Mouse (Mus musculus): Measurements from ENCODE around the gene Ece1. TPM values are rescaled to one million over a fixed set of nuclear protein-coding genes. Genes with fewer than 3 reads are reported as not detected.

Gene Ece1
- total and polyA plus RNA-seq, 2 experiments from 2014 or later: 23.7 to 36.3 TPM

- DNase-seq (ENCODE audit: low spot score): no peak
These were observed 40.2 kb downstream of the Ece1 start for GRCm38 (mm10) chr4:137902268-137902667.

GRCm38 (mm10) chr4:137902873-137903272, 40.8 kb downstream of the Ece1 start:
- H3K4me2 ChIP-seq (ENCODE audit: low read depth, low read length, poor library complexity, severe bottlenecking): no peak overlapping the region
- no peak overlapping the region for H3K4me3 ChIP-seq (ENCODE audit: low read depth, low read length)
- ATAC-seq (ENCODE audit: low FRiP score): no peak
- whole genome bisulfite sequencing: 51% methylated on average over 7 of the region's 7 CpGs
- no peak overlapping the region for H3K27ac ChIP-seq (ENCODE audit: low read depth, low read length)
- H3K27me3 ChIP-seq (ENCODE audit: insufficient read depth, low read length): no peaks in the 10 kb centered on the region
- no peak overlapping the region; the same call in 1 of the 2 replicates for H3K9ac ChIP-seq (replicated peaks; ENCODE audit: low read length, poor library complexity, severe bottlenecking)
- H3K36me3 ChIP-seq (ENCODE audit: insufficient read depth, low read length): no peaks in the 10 kb centered on the region
- DNase-seq (ENCODE audit: low spot score): no peak
- no peaks in the 10 kb centered on the region for H3K4me1 ChIP-seq (ENCODE audit: insufficient read depth, low read length)
- no peaks in the 10 kb centered on the region for H3K9me3 ChIP-seq (ENCODE audit: low read length)
- TF ChIP-seq CTCF (IDR thresholded peaks at IDR 0.05): no peak

More at GRCm38 (mm10) chr4:137902268-137902667, 40.2 kb downstream of the Ece1 start:
- no peak overlapping the region for H3K4me3 ChIP-seq (ENCODE audit: low read depth, low read length)
- no peaks in the 10 kb centered on the region for H3K36me3 ChIP-seq (ENCODE audit: insufficient read depth, low read length)
- H3K4me2 ChIP-seq (ENCODE audit: low read depth, low read length, poor library complexity, severe bottlenecking): no peak overlapping the region
- TF ChIP-seq CTCF (IDR thresholded peaks at IDR 0.05): no peak
- H3K9me3 ChIP-seq (ENCODE audit: low read length): no peaks in the 10 kb centered on the region
- no peaks in the 10 kb centered on the region for H3K4me1 ChIP-seq (ENCODE audit: insufficient read depth, low read length)
- no peak overlapping the region for H3K9ac ChIP-seq (replicated peaks; ENCODE audit: low read length, poor library complexity, severe bottlenecking)
- ATAC-seq (ENCODE audit: low FRiP score): no peak
- H3K27me3 ChIP-seq (ENCODE audit: insufficient read depth, low read length): no peaks in the 10 kb centered on the region
- no peak overlapping the region for H3K27ac ChIP-seq (ENCODE audit: low read depth, low read length)
- 41% methylated on average over 13 of the region's 13 CpGs for WGBS

- peak; percentile 37 for DNase-seq (ENCODE audit: low spot score)
- H3K9ac ChIP-seq (replicated peaks; ENCODE audit: low read length, poor library complexity, severe bottlenecking): no peak overlapping the region
- H3K36me3 ChIP-seq (ENCODE audit: insufficient read depth, low read length): no peaks in the 10 kb centered on the region
- no peaks in the 10 kb centered on the region for H3K27me3 ChIP-seq (ENCODE audit: insufficient read depth, low read length)
- no peak overlapping the region for H3K4me2 ChIP-seq (ENCODE audit: low read depth, low read length, poor library complexity, severe bottlenecking)
- no peak overlapping the region for H3K4me3 ChIP-seq (ENCODE audit: low read depth, low read length)
- no peaks in the 10 kb centered on the region for H3K4me1 ChIP-seq (ENCODE audit: insufficient read depth, low read length)
- no peak for TF ChIP-seq CTCF (IDR thresholded peaks at IDR 0.05)
- 67% methylated on average over 13 of the region's 13 CpGs for WGBS
- no peak for ATAC-seq (ENCODE audit: low FRiP score)
- no peaks in the 10 kb centered on the region for H3K9me3 ChIP-seq (ENCODE audit: low read length)
- H3K27ac ChIP-seq (ENCODE audit: low read depth, low read length): no peak overlapping the region
These were observed 43.0 kb downstream of the Ece1 start for GRCm38 (mm10) chr4:137904956-137905551.

GRCm38 (mm10) chr4:137907979-137908378, 45.9 kb downstream of the Ece1 start:
- Histone ChIP-seq H3K9me3 (ENCODE audit: low read length) (no peaks in the 10 kb centered on the region), H3K36me3 (ENCODE audit: insufficient read depth, low read length) (no peaks in the 10 kb centered on the region), H3K4me3 (ENCODE audit: low read depth, low read length) (no peak overlapping the region), H3K9ac (replicated peaks; ENCODE audit: low read length, poor library complexity, severe bottlenecking) (no peak overlapping the region), H3K27me3 (ENCODE audit: insufficient read depth, low read length) (no peaks in the 10 kb centered on the region), H3K4me2 (ENCODE audit: low read depth, low read length, poor library complexity, severe bottlenecking) (no peak overlapping the region), H3K27ac (ENCODE audit: low read depth, low read length) (no peak overlapping the region), H3K4me1 (ENCODE audit: insufficient read depth, low read length) (no peaks in the 10 kb centered on the region)
- WGBS: 60% methylated on average over 13 of the region's 13 CpGs
- ATAC-seq (ENCODE audit: low FRiP score) (no peak), DNase-seq (ENCODE audit: low spot score) (no peak)
- TF ChIP-seq CTCF (IDR thresholded peaks at IDR 0.05): no peak

GRCm38 (mm10) chr4:137908489-137908888, 46.5 kb downstream of the Ece1 start:
- Histone ChIP-seq H3K4me1 (ENCODE audit: insufficient read depth, low read length) (peaks cover 5% of the 10 kb centered on the region; the same call in 1 of the 2 replicates), H3K27ac (ENCODE audit: low read depth, low read length) (no peak overlapping the region), H3K9ac (replicated peaks; ENCODE audit: low read length, poor library complexity, severe bottlenecking) (no peak overlapping the region), H3K27me3 (ENCODE audit: insufficient read depth, low read length) (no peaks in the 10 kb centered on the region), H3K36me3 (ENCODE audit: insufficient read depth, low read length) (no peaks in the 10 kb centered on the region), H3K9me3 (ENCODE audit: low read length) (no peaks in the 10 kb centered on the region), H3K4me2 (ENCODE audit: low read depth, low read length, poor library complexity, severe bottlenecking) (no peak overlapping the region), H3K4me3 (ENCODE audit: low read depth, low read length) (no peak overlapping the region)
- WGBS: 94% methylated on average over 7 of the region's 7 CpGs
- TF ChIP-seq CTCF (IDR thresholded peaks at IDR 0.05): no peak
- no peak for ATAC-seq (ENCODE audit: low FRiP score)
- DNase-seq (ENCODE audit: low spot score): no peak

GRCm38 (mm10) chr4:137908915-137909314, 46.9 kb downstream of the Ece1 start:
- H3K4me2 ChIP-seq (ENCODE audit: low read depth, low read length, poor library complexity, severe bottlenecking): no peak overlapping the region
- peaks cover 6% of the 10 kb centered on the region; the same call in 1 of the 2 replicates for H3K4me1 ChIP-seq (ENCODE audit: insufficient read depth, low read length)
- no peak for TF ChIP-seq CTCF (IDR thresholded peaks at IDR 0.05)
- no peaks in the 10 kb centered on the region for H3K27me3 ChIP-seq (ENCODE audit: insufficient read depth, low read length)
- no peak overlapping the region for H3K9ac ChIP-seq (replicated peaks; ENCODE audit: low read length, poor library complexity, severe bottlenecking)
- ATAC-seq (ENCODE audit: low FRiP score): no peak
- no peaks in the 10 kb centered on the region for H3K9me3 ChIP-seq (ENCODE audit: low read length)
- H3K4me3 ChIP-seq (ENCODE audit: low read depth, low read length): no peak overlapping the region
- WGBS: 83% methylated on average over 4 of the region's 4 CpGs
- no peak overlapping the region for H3K27ac ChIP-seq (ENCODE audit: low read depth, low read length)
- DNase-seq (ENCODE audit: low spot score): no peak
- no peaks in the 10 kb centered on the region for H3K36me3 ChIP-seq (ENCODE audit: insufficient read depth, low read length)
